Mouse (Mus musculus) spleen, adult 2 months (tissue): ENCODE results near the gene Rasgrp2. TPM values are rescaled to one million over a fixed set of nuclear protein-coding genes. Genes with fewer than 3 reads are reported as not detected.

Source experiments
- DNase-seq, 2 experiments: peaks; one replicate each; pipeline versions ENCODE4 v3.0.0 to v3.0.0-alpha.2; 2012 to 2021; ENCODE audit warnings: low spot score in 2 of 2, low read depth in 1 of 2
- H3K27ac ChIP-seq: fragments of 200-500 bp; 2 replicates; pipeline ENCODE4 v1.5.1; 2012; ENCODE audit warnings: low read length, inconsistent platforms; ENCODE audit not compliant: insufficient read depth
- H3K27me3 ChIP-seq: fragments of 200-500 bp; 2 replicates; pipeline ENCODE4 v1.6.1; 2012; ENCODE audit warnings: mild to moderate bottlenecking, moderate library complexity, low read length, inconsistent platforms; ENCODE audit not compliant: control insufficient read depth, insufficient read depth
- H3K36me3 ChIP-seq: fragments of 200-500 bp; 2 replicates; pipeline ENCODE4 v1.6.1; 2012; ENCODE audit warnings: mild to moderate bottlenecking, low read length, inconsistent platforms; ENCODE audit not compliant: control insufficient read depth, insufficient read depth
- H3K4me1 ChIP-seq: fragments of 200-500 bp; 2 replicates; pipeline ENCODE4 v1.6.1; 2011; ENCODE audit warnings: inconsistent platforms; ENCODE audit not compliant: control insufficient read depth, insufficient read depth, insufficient read length
- H3K4me3 ChIP-seq: fragments of 200-500 bp; 2 replicates; pipeline ENCODE4 v1.5.1; 2011; ENCODE audit warnings: mild to moderate bottlenecking, inconsistent platforms; ENCODE audit not compliant: insufficient read depth, insufficient read length; ENCODE audit errors: extremely low read depth
- CTCF ChIP-seq: fragments of 200-500 bp; IDR thresholded peaks from 2 replicates; pipeline ENCODE4 v1.5.1; 2011; ENCODE audit warnings: mild to moderate bottlenecking, inconsistent platforms; ENCODE audit not compliant: insufficient read depth, insufficient read length, insufficient replicate concordance; ENCODE audit errors: extremely low read depth
- POLR2A ChIP-seq: fragments of 200-500 bp; IDR thresholded peaks from 2 replicates; pipeline ENCODE4 v1.6.1; 2011; ENCODE audit warnings: low read depth, low read length, inconsistent platforms
- WGBS: fragments of 180-500 bp; shearing (Covaris S2); methylation state at CpG from one replicate; pipeline ENCODE4 v1.1.7; 2018; 5-methylcytosine and 5-hydroxymethylcytosine counted together
- polyA plus RNA-seq: library from polyadenylated mRNA; depleted of rRNA; stranded (reverse); fragments of >200 nt; gene quantifications from 2 replicates; pipeline ENCODE4 v1.2.3, GENCODE M21; 2012; rRNA removed

Rasgrp2 gene
- 681 and 703 TPM in 2 replicates for polyA plus RNA-seq

DNA sequence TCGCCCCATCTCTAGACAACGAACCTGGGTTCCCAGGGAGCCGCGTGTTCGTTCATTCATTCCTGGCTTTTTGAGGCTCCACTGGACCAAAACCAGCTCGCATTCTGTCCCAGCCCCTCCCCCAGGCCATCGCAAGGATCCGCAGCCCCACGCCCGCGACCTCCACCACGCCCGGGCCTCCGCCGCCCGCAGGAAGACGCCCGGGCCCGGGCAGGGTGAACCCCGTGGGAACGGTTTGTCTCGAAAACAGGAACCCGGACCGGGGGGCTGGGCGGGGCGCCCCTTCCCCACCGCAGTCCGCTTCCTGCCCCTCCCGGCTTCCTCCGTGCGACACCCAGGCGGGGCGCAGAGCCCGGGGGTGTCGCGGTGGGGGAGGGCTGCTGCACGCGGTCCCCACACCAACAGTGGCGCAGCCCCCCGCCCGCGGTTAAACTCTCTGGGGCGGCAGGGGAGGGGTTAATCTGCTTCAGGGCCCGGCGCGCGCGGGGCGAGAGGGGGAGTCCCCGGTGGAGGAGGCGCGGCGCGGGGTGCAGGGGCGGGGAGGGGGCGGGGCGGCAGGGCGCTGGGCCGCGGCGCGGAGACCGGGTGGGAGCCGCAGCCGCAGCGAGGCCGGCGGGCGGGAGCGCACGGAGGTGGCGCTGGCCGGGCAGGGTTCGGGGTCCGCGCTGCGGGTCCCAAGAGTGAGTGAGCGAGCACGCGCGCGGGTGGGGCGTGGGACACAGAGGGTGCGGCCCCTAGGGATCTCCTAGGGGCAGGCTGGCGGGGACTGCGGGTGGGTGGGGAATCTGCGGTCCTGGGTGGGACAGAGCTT is at the start of gene Rasgrp2:
TSS of gene Rasgrp2 (plus strand) at position 56 of the 811 bp plus-strand sequence.
- Histone ChIP-seq H3K27me3 (no peaks in the 10 kb centered on the region), H3K4me1 (peaks cover 15% of the 10 kb centered on the region; the same call in 1 of the 2 replicates), H3K4me3 (peak within 1 kb of the TSS; percentile 83), H3K27ac (peak within 1 kb of the TSS; percentile 99), H3K36me3 (peaks cover 18% of the 10 kb centered on the region)
- TF ChIP-seq POLR2A (peak; percentile 58), CTCF (no peak)
- peak; percentile 57 to 97 for DNase-seq
- WGBS, result 2% methylated on average over 76 of the region's 87 CpGs

DNA sequence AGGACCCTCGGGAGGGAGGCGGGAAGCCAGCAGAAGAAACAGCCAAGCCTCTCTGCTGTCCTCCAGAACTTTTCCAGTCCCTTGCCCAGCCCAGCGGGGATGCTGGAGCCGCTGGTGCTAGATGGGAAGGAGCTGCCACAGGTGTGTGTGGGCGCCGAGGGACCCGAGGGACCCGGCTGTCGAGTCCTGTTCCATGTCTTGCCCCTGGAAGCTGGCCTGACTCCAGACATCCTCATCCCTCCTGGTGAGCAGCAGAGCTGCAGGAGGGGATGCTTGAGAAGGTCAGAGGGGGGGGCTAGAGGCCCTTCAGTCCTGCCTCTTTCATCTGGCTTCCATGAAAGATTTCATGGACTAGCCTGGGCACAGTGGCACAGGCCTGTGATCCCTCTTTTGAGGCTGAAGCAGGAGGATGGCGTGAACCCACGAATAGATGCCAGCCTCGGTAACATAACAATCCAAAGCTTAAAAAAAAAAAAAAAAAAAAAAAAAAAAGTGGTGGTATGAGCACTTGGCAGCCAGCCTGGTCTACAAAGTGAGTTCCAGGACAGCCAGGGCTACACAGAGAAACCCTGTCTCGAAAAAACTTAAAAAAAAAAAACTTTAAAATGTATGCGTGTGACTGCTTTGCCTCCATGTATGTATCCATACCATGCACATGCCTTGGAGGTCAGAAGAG is 47.6 kb upstream of the Rasgrp2 start:
- WGBS, result 80% methylated on average over 14 of the region's 14 CpGs

DNA sequence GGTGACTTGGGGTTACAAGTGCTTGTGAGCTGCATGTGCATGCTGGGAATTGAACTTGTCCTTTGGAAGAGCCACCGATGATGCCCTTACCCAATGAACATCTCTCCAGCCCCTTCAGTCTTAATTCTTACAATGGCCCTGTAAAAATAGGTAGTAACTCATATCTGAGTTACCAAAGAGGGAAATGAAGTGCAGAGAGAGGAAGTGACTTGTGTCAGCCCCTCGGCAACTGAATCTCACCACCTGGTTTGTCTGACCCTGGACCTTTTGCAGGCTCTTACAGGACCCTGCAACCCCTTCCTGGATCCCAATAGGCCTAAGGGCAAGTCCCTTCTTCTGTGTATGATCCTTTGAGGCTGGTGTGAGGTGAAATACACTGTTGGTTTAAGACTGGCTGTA is 47.0 kb upstream of the Rasgrp2 start:
- H3K4me1 ChIP-seq, result peaks cover 2% of the 10 kb centered on the region; the same call in 1 of the 2 replicates

More for the DNA sequence above, 47.6 kb upstream of the Rasgrp2 start:
- Histone ChIP-seq H3K36me3 (peaks cover 44% of the 10 kb centered on the region), H3K4me1 (peaks cover 2% of the 10 kb centered on the region; the same call in 1 of the 2 replicates), H3K4me3 (no peak overlapping the region), H3K27ac (no peak overlapping the region), H3K27me3 (no peaks in the 10 kb centered on the region)
- no peak for TF ChIP-seq POLR2A
- no peak for TF ChIP-seq CTCF
- DNase-seq, result no peak

DNA sequence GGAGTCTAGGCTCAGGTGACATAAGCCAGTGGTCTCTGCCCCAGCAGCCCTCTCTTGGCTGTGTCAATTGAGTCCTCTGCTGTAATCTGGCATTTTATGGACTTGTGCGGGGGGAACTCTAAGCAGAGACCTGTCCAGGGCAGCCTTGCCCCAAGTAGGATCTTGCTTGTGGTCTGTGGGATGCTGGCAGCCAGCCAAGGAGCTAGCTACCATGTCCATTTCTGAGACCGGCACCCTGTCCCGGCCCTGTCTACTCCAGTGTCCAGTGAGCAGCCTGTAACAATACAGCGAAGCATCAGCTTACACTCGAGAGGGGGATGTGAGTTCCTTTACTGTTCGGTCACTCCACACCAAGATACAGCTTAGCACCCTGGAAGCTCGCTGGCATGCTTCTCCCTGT is 45.1 kb upstream of the Rasgrp2 start:
- H3K36me3 ChIP-seq, result peaks cover 31% of the 10 kb centered on the region
- H3K4me3 ChIP-seq, result no peak overlapping the region
- no peak overlapping the region for H3K27ac ChIP-seq
- DNase-seq, result no peak
- no peak for TF ChIP-seq CTCF
- no peak for TF ChIP-seq POLR2A
- H3K4me1 ChIP-seq, result peaks cover 2% of the 10 kb centered on the region; the same call in 1 of the 2 replicates
- 93% methylated on average over 7 of the region's 7 CpGs for WGBS
- no peaks in the 10 kb centered on the region for H3K27me3 ChIP-seq

More for the DNA sequence above, 47.0 kb upstream of the Rasgrp2 start:
- no peak for DNase-seq
- no peak for TF ChIP-seq CTCF
- no peak for TF ChIP-seq POLR2A
- Histone ChIP-seq H3K27me3 (no peaks in the 10 kb centered on the region), H3K36me3 (peaks cover 38% of the 10 kb centered on the region), H3K27ac (peak overlapping the region; percentile 15), H3K4me3 (no peak overlapping the region)
- 29% methylated on average over 2 of the region's 2 CpGs for WGBS

DNA sequence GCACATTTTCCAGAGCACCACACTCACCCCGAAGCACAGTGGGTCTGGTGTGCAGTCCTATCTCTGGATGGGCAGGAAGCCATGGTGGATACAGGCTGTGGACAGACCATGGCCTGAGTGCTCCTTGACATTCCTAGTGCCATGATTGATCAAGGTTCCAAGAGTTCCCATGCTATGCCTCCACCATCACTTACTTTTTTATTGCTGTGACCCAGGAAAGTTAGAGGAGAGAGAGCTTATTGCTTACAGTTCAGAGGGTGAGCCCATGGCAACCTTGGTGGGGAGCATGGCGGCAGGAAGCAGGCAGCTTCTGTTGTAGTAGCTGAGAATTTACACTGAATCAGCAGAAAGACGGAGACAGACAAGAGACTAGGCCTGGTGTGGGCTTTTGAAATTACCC is 37.8 kb upstream of the Rasgrp2 start:
- H3K27ac ChIP-seq, result no peak overlapping the region
- no peak for DNase-seq
- peaks cover 10% of the 10 kb centered on the region for H3K36me3 ChIP-seq
- TF ChIP-seq POLR2A (no peak), CTCF (no peak)
- 94% methylated on average over 3 of the region's 3 CpGs for WGBS
- H3K4me1 ChIP-seq, result 0 out of 2 replicates have a peak, but pooled peaks cover under 1% of the 10 kb centered on the region
- H3K27me3 ChIP-seq, result no peaks in the 10 kb centered on the region
- no peak overlapping the region for H3K4me3 ChIP-seq

DNA sequence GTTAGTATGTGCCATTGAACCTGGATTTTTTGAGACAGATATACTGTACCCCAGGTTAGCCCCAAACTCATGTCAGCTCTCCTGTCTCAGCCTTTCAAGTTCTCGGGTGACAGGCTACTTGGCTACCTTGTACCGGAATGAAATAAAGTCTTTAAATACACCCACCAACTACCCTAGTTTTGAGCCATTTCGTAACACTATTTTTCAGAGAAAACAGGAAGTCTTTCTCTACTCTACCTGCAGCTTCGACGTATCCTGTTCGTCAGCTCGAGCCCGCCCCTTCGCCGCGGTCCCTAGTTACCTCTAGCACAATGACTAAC is 36.1 kb upstream of the Rasgrp2 start:
- under 1% methylated on average over 11 of the region's 11 CpGs for WGBS
- no peaks in the 10 kb centered on the region for H3K27me3 ChIP-seq
- DNase-seq, result no peak
- peaks cover 25% of the 10 kb centered on the region for H3K36me3 ChIP-seq
- peak overlapping the region; percentile 45 for H3K4me3 ChIP-seq
- TF ChIP-seq CTCF, result no peak
- TF ChIP-seq POLR2A, result no peak
- H3K27ac ChIP-seq, result peak overlapping the region; percentile 93
- peaks cover 4% of the 10 kb centered on the region; the same call in 1 of the 2 replicates for H3K4me1 ChIP-seq
